Mouse (Mus musculus) heart, embryonic 13.5 days (tissue): ENCODE results near the gene Ttc3. TPM values are rescaled to one million over a fixed set of nuclear protein-coding genes. Genes with fewer than 3 reads are reported as not detected.
"Not testable (repeated sequence)": the region's sequence is repeated elsewhere in the genome, so short reads cannot be mapped to it uniquely, and the experiment has no call there.

Source experiments
- ATAC-seq: fragments of 200-750 bp; cut with Nextera tagmentation; 2 replicates; pipeline ENCODE4 v1.8.0; 2017; ENCODE audit warnings: moderate TSS enrichment; ENCODE audit not compliant: insufficient number of reproducible peaks, low FRiP score, low TSS enrichment; ENCODE audit errors: extremely low read depth
- H3K27ac ChIP-seq: fragments of 300-500 bp; sonication (generic); replicated peaks from 2 replicates; pipeline ENCODE4 v1.5.1; 2015; ENCODE audit warnings: moderate library complexity, mild to moderate bottlenecking, inconsistent platforms
- H3K27me3 ChIP-seq: fragments of 300-500 bp; sonication (generic); replicated peaks from 2 replicates; pipeline ENCODE4 v1.6.1; 2015; ENCODE audit warnings: mild to moderate bottlenecking, inconsistent platforms
- H3K36me3 ChIP-seq: fragments of 300-500 bp; sonication (generic); 2 replicates; pipeline ENCODE4 v1.6.1; 2015; ENCODE audit warnings: mild to moderate bottlenecking, inconsistent platforms
- H3K4me1 ChIP-seq: fragments of 300-500 bp; sonication (generic); 2 replicates; pipeline ENCODE4 v1.6.1; 2015; ENCODE audit warnings: inconsistent platforms
- H3K4me2 ChIP-seq: fragments of 300-500 bp; sonication (generic); 2 replicates; pipeline ENCODE4 v1.6.1; 2015; ENCODE audit warnings: inconsistent platforms, mild to moderate bottlenecking, moderate library complexity
- H3K4me3 ChIP-seq: fragments of 300-500 bp; sonication (generic); 2 replicates; pipeline ENCODE4 v1.5.1; 2015; ENCODE audit warnings: moderate library complexity, mild to moderate bottlenecking, inconsistent platforms
- H3K9ac ChIP-seq: fragments of 300-500 bp; sonication (generic); 2 replicates; pipeline ENCODE4 v1.6.1; 2015; ENCODE audit warnings: inconsistent platforms, mild to moderate bottlenecking, moderate library complexity
- H3K9me3 ChIP-seq: fragments of 300-500 bp; sonication (generic); 2 replicates; pipeline ENCODE4 v1.6.1; 2016; ENCODE audit warnings: inconsistent platforms
- WGBS: fragments of 180-500 bp; shearing (Covaris S2); methylation state at CpG from one replicate; pipeline ENCODE4 v1.1.7; 2015; ENCODE audit warnings: mixed read lengths; 5-methylcytosine and 5-hydroxymethylcytosine counted together
- polyA plus RNA-seq: library from polyadenylated mRNA; unstranded; fragments of >200 nt; fragmentation: Nextera tagmentation; extraction: Ambion mirVana; gene quantifications from 2 replicates; pipeline ENCODE4 v1.2.1, GENCODE M21; 2015

Ttc3 gene
- polyA plus RNA-seq, 1 experiment from 2014 or later = 158 TPM

DNA sequence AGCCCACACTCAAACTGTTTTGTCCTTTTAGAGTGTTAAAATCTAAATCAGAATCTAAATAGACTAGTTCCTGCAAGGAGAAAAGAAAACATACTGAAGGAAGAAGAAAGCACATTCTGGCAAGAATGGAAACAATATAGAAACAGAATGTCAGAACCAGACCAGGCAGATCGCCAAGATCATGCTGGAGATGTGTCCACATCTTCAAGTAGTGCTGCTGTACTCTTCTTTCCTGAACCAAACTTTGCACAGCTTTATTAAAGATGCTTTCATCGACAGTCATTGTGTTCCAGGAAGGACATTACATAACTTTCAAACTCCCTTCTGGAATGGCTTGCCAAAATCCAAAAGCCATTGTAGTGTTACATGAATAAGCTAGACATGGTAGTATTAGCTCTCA is 66.4 kb downstream of the Ttc3 start:
- Histone ChIP-seq H3K4me3 (no peak overlapping the region), H3K9ac (no peak overlapping the region), H3K27ac (peak overlapping the region; percentile 25; the same call in 1 of the 2 replicates), H3K36me3 (peaks cover 95% of the 10 kb centered on the region), H3K4me1 (peaks cover 11% of the 10 kb centered on the region), H3K27me3 (no peaks in the 10 kb centered on the region), H3K4me2 (no peak overlapping the region), H3K9me3 (0 out of 2 replicates have a peak, but pooled peaks cover 2% of the 10 kb centered on the region)
- ATAC-seq = no peak
- 94% methylated on average over 2 of the region's 2 CpGs for WGBS

- Histone ChIP-seq H3K9me3 (0 out of 2 replicates have a peak, but pooled peaks cover 2% of the 10 kb centered on the region), H3K4me2 (no peak overlapping the region), H3K27me3 (no peaks in the 10 kb centered on the region), H3K36me3 (peaks cover 88% of the 10 kb centered on the region), H3K9ac (no peak overlapping the region), H3K4me1 (peaks cover 2% of the 10 kb centered on the region), H3K4me3 (no peak overlapping the region), H3K27ac (no peak overlapping the region)
- 85% methylated on average over 2 of the region's 2 CpGs for WGBS
- ATAC-seq = no peak
Measured at GRCm38 (mm10) chr16:94441361-94441760, 70.9 kb downstream of the Ttc3 start.

DNA sequence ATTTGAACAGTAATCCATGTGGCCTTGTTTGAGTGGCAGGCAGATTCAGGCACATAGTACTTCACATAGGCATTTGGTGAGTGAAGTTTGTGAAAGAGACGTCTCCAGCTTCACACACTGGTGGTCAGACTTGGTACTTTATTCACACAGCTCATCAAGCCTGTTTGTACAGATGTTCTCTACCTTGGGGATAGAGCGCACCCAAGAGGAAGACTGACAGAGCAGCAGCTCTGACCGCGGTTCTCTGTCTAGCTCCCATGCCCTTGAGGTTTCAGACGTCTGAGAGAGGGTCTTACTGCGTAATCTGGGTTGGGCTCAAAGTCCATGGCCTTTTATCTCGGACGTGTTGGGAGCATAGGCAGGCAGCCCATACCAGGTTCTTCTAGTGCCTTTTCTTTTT is 78.7 kb downstream of the Ttc3 start:
- WGBS = 78% methylated on average over 8 of the region's 8 CpGs
- Histone ChIP-seq H3K4me2 (no peak overlapping the region), H3K36me3 (peaks cover 88% of the 10 kb centered on the region), H3K9me3 (no peaks in the 10 kb centered on the region), H3K9ac (no peak overlapping the region), H3K27me3 (no peaks in the 10 kb centered on the region), H3K4me3 (no peak overlapping the region), H3K27ac (no peak overlapping the region), H3K4me1 (no peaks in the 10 kb centered on the region)
- ATAC-seq = no peak

DNA sequence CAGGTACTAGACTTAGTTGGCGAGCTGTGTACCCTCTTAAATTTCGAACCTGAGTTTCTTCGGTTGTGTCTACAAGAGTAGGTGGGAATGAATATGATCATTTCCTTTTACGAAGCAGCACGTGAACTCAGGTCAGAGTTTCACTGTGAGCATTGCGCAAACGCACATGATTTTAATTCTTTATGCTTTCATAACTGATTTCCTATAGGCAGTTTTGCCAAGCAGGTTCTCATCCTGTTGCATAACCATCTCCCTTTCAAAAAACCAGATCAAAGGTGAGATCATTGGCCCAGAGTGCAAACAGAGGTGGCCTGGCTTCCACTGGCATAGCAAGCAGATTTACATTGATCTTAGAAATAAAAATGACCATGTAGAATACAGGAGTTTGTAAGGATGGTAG is 79.2 kb downstream of the Ttc3 start:
- H3K4me3 ChIP-seq = no peak overlapping the region
- H3K27ac ChIP-seq = no peak overlapping the region
- H3K36me3 ChIP-seq = peaks cover 90% of the 10 kb centered on the region
- no peaks in the 10 kb centered on the region for H3K4me1 ChIP-seq
- ATAC-seq = no peak
- H3K9me3 ChIP-seq = no peaks in the 10 kb centered on the region
- no peaks in the 10 kb centered on the region for H3K27me3 ChIP-seq
- H3K9ac ChIP-seq = no peak overlapping the region
- WGBS = 94% methylated on average over 7 of the region's 7 CpGs
- no peak overlapping the region for H3K4me2 ChIP-seq

DNA sequence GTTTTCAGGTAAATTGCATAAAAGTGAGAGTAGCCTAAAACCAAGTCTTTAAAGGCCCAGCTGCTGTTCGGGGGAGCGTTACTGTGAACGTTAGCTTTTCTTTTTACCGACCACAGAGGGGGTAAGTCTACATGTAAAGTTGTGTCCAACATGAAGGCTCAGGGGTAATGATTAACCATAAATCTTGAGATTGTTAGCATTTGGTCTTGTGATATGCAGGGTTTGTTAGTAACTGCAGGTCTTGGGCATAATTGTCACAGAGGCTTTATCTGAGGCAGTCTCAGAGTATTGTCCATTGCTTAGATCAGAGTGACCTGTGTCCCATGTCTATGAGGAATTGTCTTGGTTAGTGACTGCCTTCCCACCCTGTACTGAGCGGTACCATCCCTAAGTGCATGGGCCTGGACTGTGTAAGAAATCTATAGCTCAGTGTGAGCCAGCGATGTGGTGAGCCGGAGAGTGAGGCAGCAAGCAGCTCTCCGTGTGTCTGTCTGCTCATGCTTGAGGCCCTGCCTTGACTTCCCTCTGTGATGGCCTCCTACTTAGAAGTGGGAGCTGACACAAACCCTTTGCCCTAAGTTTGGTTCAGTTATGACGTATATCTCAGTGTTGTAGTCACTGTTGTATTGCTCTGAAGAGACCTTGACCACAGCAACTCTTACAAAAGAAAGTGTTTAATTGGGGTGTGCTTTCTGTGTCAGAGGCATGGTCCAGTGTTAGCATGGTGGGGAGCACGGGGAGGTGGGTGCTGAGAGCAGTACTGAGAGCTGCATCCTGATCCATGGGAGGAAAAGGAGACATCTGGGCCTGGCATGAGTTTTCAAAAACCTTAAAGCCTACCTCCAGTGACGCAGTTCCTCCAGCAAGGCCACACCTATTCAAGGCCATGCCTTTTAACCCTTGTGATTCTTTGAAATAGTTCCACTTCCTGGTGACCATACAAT is 81.4 kb downstream of the Ttc3 start:
- H3K27me3 ChIP-seq = no peaks in the 10 kb centered on the region
- no peak overlapping the region for H3K27ac ChIP-seq
- no peak overlapping the region for H3K4me3 ChIP-seq
- WGBS = 85% methylated on average over 11 of the region's 11 CpGs
- peaks cover 98% of the 10 kb centered on the region for H3K36me3 ChIP-seq
- no peaks in the 10 kb centered on the region for H3K9me3 ChIP-seq
- no peak overlapping the region for H3K9ac ChIP-seq
- ATAC-seq = no peak
- H3K4me1 ChIP-seq = no peaks in the 10 kb centered on the region
- no peak overlapping the region for H3K4me2 ChIP-seq

GRCm38 (mm10) chr16:94452768-94453167 is 82.3 kb downstream of the Ttc3 start:
- H3K36me3 ChIP-seq = peaks cover 98% of the 10 kb centered on the region
- no peak for ATAC-seq

GRCm38 (mm10) chr16:94454146-94454545 is 83.7 kb downstream of the Ttc3 start:
- WGBS = 74% methylated on average over 4 of the region's 4 CpGs
- no peak overlapping the region for H3K4me2 ChIP-seq
- H3K9me3 ChIP-seq = no peaks in the 10 kb centered on the region
- peaks cover 98% of the 10 kb centered on the region for H3K36me3 ChIP-seq
- no peaks in the 10 kb centered on the region for H3K27me3 ChIP-seq
- ATAC-seq = no peak
- no peak overlapping the region for H3K9ac ChIP-seq
- no peak overlapping the region for H3K27ac ChIP-seq
- H3K4me3 ChIP-seq = no peak overlapping the region
- H3K4me1 ChIP-seq = no peaks in the 10 kb centered on the region

More at GRCm38 (mm10) chr16:94452768-94453167, 82.3 kb downstream of the Ttc3 start:
- no peaks in the 10 kb centered on the region for H3K9me3 ChIP-seq
- no peak overlapping the region for H3K4me3 ChIP-seq
- H3K4me1 ChIP-seq = no peaks in the 10 kb centered on the region
- H3K4me2 ChIP-seq = no peak overlapping the region
- WGBS = 77% methylated on average over 4 of the region's 4 CpGs
- H3K27ac ChIP-seq = no peak overlapping the region
- no peaks in the 10 kb centered on the region for H3K27me3 ChIP-seq
- no peak overlapping the region for H3K9ac ChIP-seq

- H3K36me3 ChIP-seq = peaks cover 100% of the 10 kb centered on the region
- H3K9me3 ChIP-seq = no peaks in the 10 kb centered on the region
- no peak overlapping the region for H3K4me3 ChIP-seq
- H3K4me2 ChIP-seq = no peak overlapping the region
- H3K9ac ChIP-seq = no peak overlapping the region
- H3K27me3 ChIP-seq = no peaks in the 10 kb centered on the region
- no peak overlapping the region for H3K27ac ChIP-seq
- no peaks in the 10 kb centered on the region for H3K4me1 ChIP-seq
- 86% methylated on average over 3 of the region's 3 CpGs for WGBS
- no peak for ATAC-seq
Measured at GRCm38 (mm10) chr16:94464067-94464466, 93.6 kb downstream of the Ttc3 start.

GRCm38 (mm10) chr16:94465900-94466299 is 95.5 kb downstream of the Ttc3 start:
- 67% methylated on average over 4 of the region's 4 CpGs for WGBS

GRCm38 (mm10) chr16:94466317-94466716 is 95.9 kb downstream of the Ttc3 start:
- not testable (repeated sequence) for H3K4me1 ChIP-seq, H3K4me2 ChIP-seq, H3K27ac ChIP-seq, H3K9me3 ChIP-seq, ATAC-seq, H3K27me3 ChIP-seq, H3K4me3 ChIP-seq, H3K9ac ChIP-seq
- WGBS = 91% methylated on average over 7 of the region's 7 CpGs
- peaks cover 99% of the 10 kb centered on the region for H3K36me3 ChIP-seq

More at GRCm38 (mm10) chr16:94465900-94466299, 95.5 kb downstream of the Ttc3 start:
- Histone ChIP-seq H3K27ac (no peak overlapping the region), H3K27me3 (no peaks in the 10 kb centered on the region), H3K36me3 (peaks cover 99% of the 10 kb centered on the region), H3K4me1 (no peaks in the 10 kb centered on the region), H3K4me2 (no peak overlapping the region), H3K4me3 (no peak overlapping the region), H3K9me3 (no peaks in the 10 kb centered on the region), H3K9ac (no peak overlapping the region)
- no peak for ATAC-seq

DNA sequence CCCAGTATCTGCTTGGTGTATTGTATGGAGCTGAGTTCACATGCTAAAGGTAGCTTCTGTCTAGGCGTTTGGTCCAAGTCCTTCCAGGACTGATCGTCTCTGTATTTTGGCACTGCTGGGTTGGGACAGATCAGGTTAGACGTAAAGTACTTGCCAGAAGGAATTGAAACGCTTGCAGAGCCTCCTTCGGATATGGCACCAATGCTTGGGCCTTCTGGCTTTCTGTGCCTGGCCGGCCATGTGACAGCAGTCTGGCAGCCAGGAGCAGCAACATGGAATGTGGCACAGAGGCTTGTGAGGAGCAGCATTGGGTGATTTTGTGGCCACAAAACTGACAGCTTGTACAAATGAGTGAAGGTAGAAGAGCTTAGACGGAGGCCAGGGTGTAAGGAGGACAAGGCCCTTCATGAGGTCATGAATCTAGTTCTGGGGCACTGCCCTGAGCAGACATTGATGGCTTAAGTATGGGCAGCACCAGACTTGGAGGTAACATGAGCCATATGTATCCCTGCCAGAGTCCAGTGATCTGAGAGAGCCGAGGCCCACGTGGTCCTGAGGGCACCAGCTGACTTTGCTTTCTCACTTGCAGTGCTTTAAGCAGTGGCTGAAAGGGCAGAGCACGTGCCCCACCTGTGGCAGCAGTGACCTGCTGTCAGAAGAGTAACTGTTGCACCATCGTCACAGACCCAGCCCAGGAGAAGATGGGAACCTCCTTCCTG is 97.1 kb downstream of the Ttc3 start:
- no peak for ATAC-seq
- no peak overlapping the region for H3K4me3 ChIP-seq
- no peaks in the 10 kb centered on the region for H3K9me3 ChIP-seq
- H3K27me3 ChIP-seq = no peaks in the 10 kb centered on the region
- H3K36me3 ChIP-seq = peaks cover 96% of the 10 kb centered on the region
- no peak overlapping the region for H3K27ac ChIP-seq
- H3K9ac ChIP-seq = no peak overlapping the region
- WGBS = 81% methylated on average over 11 of the region's 11 CpGs
- no peak overlapping the region for H3K4me2 ChIP-seq
- H3K4me1 ChIP-seq = peaks cover 9% of the 10 kb centered on the region
